Mouse (Mus musculus): Measurements from ENCODE around the gene Bbx.

DNA sequence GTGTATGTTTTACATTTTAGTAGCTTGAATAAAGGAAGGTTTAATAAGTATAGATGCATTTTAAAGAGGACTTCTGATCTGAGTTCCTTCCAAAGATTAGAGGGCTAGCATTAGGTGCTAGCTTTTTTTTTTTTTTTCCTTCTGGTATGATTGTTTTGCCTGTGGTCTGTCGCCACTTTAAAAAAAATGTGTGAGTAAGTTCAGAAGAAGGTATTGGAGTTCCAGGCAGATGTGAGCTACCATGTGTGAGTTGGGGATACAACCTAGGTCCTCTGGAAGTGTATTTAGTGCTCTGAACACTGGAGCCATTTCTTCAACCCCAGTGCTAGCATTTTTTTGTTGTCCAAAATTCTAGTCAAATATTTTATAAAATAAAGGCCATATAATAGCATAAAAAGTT, 23.9 kb upstream of the Bbx start:
- no peak for TF ChIP-seq CTCF (IDR thresholded peaks at IDR 0.05; ENCODE audit: control insufficient read depth, insufficient read depth, insufficient replicate concordance, low read depth, low read length)
- TF ChIP-seq POLR2A (IDR thresholded peaks at IDR 0.05; ENCODE audit: control insufficient read depth, low read depth, low read length), result no peak
